Mouse (Mus musculus) T-cell, adult 2 months (primary cell): ENCODE data around the gene Mast2.

Source experiments
- DNase-seq: peaks from one replicate; pipeline ENCODE4 v3.0.0; 2022; ENCODE audit warnings: low spot score

The Mast2 gene

DNA sequence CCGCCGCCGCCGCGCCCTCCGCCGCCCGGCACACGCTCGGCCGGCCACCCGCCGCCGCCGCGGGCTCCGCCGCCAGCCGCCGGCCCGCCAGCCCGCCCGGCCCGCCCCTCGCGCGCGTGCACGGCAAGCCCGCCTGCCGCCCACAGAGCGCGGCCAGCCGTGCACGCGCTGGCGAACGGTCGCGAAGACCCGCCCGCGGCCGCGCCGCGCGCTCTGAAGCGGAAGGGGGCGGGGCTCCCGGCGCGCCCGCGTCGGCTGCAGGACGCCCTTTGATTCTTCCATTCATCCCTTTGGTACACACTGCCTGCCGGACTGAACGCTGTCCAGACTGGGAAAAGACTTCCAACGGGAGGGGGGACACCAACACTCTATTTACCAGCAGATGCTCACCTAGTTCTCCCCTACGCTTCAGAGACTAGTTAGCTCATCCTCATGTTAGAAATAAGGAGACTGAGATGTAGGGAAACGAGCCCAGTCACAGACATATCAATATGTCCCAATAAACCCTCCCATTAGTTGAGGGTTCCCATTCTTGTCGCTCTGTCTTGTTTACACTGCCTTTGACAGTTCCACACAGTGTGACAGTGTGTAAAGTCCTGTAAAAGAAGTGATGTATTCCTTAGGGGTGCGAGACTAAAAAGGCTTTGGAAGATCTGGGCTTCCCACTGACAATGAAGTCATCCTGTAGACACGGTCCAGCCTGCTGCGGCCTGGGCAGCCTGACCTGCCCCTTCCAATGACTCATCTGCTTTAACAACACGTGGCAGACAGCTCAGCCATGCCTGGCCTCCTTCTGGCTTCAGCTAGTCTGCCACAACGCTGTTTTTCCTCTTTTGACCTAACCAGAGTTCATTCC, at the start of gene Mast2:
Mast2 (minus strand) TSS at position 58 of the 856 bp plus-strand sequence.
- peak; percentile 73 for DNase-seq

DNA sequence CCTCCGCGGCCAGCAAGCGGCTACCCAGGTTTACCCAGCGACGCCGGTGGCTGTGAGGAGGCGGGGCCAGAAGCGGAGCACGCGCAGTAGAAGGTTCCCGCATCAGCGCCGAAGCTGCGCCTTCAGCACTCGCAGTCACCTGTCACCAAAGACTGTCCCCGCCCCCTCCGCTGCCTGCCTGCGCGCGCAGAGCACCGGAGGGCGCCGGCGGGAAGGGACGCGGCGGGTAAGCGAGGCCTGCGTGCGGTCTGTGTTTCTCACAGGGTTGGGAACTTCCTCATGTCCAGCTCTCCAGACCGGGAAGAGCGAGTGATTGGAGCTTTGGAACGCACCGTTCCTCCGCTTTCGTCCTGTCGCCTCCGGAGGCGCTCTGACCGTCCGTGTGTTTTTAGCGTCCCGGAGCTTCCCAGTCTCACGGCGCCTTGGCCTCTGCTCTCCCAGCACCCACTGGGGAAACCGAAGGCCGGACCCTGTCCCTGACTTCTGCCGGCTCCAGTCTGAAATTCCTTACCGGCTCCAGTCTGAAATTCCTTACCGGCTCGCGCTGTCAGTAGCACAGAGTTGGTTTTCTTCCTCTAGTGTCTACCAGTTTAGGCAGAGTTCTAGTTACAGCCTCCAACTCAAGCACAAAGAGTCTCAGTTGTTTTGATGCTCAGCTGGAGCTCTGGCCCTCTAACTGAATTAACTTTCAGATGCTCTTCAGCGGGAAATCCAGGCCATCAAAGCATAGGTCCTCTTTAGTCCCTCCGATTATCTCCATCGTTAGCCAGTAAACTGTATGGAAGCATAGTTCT, 43.6 kb upstream of the Mast2 start, which contains the start of gene Ipp:
Ipp (plus strand) TSS at position 125 of the 794 bp plus-strand sequence.
- peak; percentile 95 for DNase-seq

DNA sequence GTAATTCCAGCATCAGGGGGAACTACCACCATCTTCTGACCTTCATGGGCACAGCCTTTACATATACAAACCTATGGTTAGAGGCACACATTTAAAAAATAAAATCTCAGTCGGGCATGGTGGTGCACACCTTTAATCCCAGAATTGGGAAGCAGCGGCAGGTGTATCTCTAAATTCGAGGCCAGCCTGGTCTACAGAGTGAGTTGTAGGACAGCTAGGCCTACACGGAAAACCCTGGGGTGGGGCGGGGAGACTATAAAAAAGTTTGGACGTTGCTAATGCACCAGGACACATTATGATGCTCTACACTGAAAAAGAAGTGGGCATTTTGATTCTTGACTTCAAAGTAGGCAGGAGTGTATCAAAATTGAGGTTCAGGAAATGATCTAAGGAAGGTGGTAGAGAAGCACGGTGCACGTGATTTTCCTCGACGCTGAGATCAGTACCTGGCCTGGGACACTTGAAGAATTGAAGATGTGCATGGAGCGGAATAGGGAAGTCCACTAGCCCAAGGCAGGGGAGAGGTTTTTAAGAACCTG, 43.0 kb upstream of the Mast2 start:
- no peak for DNase-seq

DNA sequence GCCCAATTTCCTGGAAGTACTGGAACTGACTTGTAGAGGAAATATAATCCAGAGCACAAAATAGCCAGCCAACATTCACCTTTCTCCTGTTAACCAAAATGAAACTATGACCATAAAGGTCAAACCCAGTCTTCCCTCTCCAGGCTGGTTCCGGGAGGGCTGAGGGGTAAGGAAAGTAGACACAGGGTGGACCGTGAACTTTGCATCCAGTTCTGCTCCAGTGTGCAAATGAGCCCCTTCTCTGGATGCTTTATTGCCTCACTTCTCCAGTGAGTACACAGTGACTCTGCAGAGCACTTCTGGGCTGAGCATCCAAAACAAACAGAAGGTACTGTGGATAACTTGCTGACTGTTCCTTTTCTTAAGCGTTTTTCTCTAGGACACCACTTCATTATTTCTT, 36.0 kb upstream of the Mast2 start:
- no peak for DNase-seq

DNA sequence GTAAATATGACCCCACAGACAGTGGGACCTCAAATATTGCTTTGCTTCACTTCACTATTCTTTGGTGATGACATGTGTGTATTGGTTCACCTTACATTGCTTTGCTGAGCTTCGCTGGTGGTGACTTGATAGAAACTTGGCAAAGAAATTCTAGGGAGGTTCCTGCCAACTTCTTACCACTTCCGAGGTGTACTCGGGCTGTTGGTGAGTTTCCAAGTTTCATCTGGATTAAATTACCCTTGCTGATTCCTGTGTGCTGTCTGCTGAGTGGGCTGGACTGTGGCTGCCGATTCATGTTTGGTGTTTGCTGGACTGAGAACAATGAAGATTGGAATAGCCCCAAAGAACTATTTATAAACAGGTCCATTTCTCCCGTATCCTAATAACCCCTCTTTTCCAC, 29.7 kb upstream of the Mast2 start:
- DNase-seq, result no peak

DNA sequence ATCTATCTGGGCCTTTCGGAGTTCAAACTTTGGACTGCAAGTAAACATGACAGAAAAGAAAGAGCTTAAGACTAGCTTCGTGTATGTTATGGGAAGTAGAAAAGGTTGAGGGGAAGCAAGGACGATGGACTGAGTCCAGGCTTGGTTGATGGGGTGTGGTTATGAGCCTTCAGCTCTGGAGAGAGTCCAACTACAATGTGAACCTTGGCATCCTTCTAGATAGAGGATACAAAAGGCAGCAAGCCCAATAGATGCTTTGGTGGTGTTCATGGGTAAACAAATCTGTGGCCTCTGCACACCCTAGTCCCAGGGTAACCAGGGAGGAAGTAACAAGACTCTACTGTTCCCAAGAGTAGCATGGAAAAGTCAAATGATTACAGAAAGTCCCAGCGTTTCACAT, 28.5 kb upstream of the Mast2 start:
- no peak for DNase-seq

DNA sequence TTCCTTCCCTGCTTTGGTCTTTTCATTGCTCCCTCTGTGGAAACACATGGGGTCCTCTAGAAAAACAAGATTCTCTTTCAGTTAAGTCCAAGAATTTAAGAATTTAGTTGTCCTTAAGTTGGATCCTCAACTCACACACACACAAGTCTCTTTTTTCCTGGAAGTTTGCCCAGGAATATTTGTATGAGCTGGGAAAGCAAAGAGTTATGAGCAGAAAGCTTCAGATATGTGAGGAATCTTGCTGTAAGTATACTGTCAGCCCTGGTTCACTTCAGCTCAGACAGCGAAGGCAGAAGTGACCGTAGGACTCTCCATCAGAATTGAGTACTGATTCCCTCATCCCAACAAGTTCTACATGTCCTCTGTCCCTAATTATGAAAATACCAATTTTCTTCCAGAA, 27.9 kb upstream of the Mast2 start:
- no peak for DNase-seq

DNA sequence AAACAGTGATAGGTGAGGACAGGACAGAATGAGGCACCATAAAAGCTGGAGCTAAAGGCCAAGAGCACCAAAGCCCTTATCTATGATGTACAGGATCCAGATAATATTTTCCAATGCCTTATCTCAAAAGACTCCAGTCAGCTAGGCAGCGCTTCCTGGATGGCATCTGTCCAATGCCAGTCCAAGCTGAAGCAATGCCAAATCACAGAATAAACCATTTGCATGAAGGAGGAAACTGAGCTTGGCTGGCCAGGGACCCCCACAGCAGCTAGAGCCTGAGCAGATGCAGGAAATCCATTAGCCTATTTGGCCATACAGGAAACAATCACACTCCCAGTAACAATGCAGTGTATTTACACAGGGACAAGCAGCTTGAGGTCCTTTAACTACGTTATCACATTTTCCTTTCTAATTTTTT, 27.1 kb upstream of the Mast2 start:
- DNase-seq, result no peak

DNA sequence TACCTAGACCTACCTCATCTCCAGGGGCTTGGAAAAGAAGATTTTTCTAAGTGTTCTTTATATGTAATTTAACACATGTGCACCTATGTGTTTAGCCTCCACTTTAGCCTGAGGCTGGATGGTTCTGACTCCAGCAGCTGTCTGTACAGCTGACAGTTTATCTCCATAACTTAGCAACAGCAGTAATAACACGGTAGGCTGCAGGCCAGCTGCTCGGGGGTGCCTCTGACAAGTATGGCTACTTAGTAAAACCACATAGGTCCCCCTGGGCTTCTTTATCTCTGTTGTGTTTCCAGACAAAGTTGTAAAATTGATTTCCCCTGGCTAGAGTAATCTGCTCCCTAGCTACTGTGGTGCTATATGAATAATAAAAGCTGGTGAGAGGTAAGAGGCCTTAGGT, 19.5 kb upstream of the Mast2 start:
- DNase-seq, result no peak

DNA sequence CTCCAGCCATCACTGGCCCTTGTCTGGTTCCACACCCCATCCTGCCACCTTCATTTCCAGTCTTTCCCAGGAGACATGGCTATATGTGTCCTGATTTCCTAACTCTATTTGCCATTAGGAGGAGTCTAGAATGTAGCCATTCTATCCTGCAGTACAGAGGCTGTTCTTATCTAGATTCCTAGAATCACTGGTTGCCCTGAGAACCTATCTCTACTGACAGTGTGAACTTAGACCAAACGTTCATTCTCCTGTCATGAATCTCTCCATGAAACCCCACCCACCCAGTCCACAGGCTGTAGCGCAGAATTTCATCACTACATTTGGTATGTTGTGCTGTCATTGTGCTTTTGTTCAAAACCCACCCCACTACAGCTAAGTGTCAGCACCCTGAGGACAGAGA, 17.3 kb upstream of the Mast2 start:
- DNase-seq, result no peak

DNA sequence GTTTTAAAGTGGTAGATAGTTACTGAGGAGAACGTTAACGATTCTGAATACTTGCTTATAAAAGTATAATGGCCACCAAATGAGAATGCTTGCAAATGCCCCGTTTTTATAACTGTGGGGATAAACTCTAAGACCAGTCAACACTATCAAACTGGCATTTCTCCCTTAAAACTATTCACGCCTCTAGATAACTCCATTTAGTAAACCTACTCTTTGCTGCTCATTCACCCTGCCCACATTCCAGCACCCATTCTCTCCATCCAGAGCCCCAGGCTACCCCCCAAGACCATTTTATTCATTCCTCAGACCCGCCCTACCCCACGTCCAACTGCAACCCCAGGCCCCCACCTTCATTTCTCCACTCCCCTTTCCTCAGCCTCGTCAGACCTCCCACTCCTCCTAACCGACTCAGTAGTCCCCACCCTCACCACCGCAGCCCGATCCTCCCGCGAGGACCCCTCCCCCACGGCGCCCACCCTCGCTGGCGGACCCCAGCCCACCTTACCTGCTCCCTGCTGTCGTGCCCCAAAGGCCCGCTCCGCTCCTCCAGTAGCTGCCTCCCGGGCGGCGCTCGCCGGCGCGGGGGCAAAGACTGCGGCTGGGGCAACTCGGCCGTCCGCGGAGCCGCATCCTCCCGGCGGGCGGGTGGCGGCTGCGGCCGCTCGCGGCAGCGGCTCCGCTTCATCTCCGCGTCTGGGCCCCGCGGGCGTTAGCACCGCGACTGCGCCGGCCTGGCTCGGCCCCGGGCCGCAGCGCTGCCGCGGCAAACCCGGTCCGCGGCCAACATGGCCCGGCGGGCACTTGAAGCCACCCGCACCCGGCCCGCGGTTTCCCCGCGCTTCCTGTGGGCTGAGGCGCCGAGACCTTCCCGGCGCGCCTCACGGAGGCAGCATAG, 505 bp downstream of the Mast2 start:
- DNase-seq, result no peak

DNA sequence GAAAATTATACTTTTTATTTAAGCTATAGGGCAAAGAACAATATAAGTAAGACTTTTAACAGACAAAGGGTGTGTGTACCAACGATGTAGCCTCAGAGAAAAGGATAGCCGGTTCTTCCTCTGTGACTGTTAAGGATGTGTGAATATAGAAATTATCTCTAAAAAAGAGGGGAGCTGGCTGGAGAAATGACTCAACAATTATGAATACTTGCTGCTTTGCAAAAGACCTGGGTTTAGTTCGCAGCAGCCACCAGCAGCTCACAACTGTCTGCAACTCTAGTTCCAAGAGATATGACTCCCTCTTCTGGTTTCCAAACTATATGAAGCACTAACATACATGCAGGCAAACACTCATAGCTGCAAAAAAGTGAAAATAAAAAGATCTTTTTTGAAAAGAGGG, 2.0 kb downstream of the Mast2 start:
- no peak for DNase-seq

DNA sequence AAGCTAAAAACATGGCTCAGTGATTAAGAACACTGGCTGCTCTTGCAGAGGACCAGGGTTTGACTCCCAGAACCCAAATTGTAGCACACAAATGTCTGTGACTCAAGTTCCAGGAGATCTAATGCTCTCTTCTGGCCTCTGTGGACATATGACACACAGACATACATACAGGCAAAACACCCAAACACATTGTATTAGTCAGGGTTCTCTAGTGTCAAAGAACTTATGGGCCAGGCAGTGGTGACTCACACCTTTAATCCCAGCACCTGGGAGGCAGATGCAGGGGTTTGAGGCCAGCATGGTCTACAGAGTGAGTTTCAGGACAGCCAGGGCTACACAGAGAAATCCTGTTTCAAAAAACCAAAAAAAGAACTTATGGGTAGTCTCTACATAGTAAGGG, 12.4 kb downstream of the Mast2 start:
- DNase-seq, result no peak

DNA sequence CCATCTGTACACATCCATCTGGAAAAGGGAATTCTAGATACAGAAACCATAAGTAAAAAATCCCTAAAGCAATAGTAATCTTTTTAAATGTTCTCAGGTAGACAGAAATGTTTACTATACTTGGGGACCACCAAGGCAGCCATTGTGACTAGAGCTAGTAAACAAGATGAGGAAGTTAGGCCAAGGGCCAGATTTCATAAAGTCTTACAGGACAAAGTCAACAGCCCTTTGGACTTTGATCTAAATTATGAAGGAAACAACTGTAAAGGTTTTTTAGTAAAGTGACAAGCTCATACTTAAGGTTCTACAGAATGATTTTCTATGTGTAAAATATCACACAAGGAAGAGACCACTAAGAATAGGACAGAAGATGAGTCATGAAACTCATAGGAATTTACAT, 14.0 kb downstream of the Mast2 start:
- no peak for DNase-seq

DNA sequence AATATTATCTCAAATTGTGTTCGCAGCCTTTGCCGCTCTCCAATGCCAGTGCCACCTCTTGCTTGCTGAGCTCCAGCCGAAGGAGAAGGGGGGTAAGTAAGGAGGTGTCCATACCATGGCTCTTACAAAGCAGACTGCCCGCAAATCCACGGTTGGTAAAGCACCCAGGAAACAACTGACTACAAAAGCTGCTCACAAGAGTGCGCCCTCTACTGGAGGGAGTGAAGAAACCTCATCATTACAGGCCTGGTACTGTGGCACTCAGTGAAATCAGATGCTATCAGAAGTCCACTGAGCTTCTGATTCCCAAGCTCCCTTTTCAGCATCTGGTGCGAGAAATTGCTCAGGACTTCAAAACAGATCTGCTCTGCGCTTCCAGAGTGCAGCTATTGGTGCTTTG, 15.3 kb downstream of the Mast2 start:
- peak; percentile 66 for DNase-seq

DNA sequence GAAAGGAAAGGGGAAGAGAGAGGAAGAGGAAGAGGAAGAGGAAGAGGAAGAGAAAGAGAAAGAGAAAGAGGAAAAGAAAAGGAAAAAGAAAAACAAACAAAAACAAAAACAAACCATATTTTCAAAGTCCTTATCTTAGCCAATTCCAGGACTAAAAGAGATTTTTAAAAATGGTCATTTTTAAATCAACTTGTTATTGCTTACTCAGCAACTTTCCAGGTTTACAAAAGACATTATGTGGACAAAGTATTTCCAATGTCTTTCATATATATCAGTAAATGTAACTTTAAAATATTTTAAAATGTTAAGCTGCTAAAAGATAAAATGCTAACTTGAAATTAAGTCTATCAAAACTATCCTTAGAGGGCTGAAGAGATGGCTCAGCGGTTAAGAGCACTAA, 24.6 kb downstream of the Mast2 start:
- DNase-seq, result no peak

DNA sequence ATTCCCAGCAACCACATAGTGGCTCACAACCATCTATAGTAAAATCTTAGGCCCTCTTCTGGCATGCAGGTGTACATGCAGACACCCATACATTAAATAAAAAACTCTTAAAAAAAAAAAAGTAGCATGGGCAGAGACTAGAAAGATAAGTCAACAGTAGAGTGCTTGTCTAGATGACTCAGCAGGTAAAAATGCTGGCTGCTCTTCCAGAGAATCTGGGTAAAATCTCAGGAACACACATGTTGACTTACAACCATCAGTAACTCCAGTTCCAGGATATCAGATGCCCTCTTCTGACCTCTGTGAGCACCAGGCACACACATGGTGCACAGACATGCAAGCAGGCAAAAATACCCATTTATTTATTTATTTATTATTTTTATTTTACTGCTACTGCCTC, 25.4 kb downstream of the Mast2 start:
- DNase-seq, result no peak

DNA sequence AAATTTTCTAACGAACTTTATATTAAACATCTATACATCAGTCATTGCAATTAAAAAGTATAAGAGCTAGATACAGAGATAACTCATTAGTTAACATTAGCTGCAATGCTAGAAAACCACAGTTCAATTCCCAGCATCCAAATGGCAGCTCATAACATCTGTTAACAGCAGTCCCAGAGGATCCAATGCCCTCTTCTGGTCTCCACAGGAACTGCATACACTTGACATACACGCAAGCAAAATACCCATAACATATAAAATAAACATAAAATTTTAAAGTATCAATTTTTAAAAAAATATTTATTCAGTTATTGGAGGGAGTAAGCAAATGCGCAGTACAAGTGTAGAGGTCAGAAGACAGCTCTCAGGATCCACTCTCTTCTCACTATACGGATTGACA, 28.4 kb downstream of the Mast2 start:
- DNase-seq, result no peak

DNA sequence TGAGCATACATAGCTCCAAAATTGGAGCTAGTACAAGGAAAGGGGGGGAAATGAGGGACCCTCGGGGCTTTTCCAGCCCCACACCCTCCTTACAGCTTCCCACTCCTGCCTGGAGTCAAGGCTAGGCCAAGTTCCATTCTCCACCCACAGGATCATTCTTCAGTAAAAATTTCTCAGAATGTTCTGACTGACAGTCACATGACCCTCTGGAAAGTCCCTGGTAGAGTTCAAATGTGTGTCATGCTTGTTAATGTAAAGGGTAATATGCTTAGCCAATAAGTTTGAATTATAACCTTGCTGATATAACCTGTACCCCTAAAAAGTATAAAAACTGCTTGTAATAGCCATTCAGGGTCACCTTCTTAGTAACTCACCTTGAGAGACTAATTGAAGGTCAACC, 41.8 kb downstream of the Mast2 start:
- no peak for DNase-seq

DNA sequence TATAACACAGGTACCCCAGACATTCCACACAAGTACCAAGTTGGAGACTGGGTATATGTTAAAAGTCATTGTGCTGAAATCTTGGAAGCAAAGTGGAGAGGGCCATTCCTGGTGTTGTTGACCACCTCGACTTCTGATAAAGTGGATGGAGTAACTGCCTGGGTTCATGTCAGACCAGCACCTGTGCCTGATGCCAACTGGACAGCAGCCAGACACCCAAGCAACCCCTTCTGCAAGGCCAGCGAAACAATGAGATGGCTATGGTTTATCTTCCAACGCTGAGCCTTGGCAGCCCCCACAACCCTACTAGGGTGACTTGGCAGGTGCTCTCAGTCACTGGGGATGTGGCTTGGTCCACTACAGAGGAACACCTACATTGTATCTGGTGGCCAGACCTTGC, 42.8 kb downstream of the Mast2 start:
- no peak for DNase-seq

DNA sequence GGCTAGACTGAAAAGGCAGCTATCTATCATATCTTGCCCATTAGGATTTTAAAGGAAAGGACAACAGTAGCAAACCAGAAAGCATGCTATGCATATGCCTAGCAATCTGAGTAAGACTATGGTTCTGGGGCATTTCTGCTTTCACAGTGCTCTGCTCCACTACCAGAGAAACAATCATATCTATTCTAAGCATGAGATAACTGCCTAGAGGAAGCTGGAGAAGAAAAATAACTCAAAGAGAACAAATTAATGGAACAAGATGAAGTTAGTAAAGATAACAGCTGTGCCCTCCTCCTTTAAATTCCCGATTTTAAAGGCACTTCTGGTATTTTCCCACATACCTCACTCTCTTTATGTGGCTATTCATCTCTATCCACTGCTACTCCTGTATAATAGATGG, 51.0 kb downstream of the Mast2 start:
- no peak for DNase-seq

DNA sequence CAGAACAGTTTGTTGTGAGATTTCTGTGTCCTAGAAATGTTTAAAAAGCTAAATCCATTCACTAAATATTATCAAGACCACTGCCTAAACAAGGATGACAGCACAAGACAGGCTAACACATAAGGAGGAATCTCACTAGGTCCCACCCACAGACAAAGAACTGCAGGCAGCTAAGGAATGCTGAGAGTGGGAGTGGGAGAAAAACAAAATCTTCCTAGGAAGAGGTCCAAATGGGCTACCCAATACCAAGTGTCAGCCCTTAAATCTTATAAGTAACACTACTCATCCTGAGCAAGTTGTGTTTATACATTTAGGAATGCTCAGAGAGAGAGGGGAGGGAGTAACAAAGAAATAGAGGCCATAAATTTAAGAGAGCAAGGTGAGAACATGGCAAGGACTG, 52.6 kb downstream of the Mast2 start:
- no peak for DNase-seq
